Mouse (Mus musculus) 3134 (cell line): Measurements from ENCODE around the gene Gm11444.

Experiments
- DNase-seq: peaks from one replicate; pipeline ENCODE4 v3.0.0-alpha.2; 2011; ENCODE audit warnings: low spot score; ENCODE audit not compliant: insufficient read length; ENCODE audit errors: extremely low read depth

Gene Gm11444

GRCm38 (mm10) chr11:85864363-85864762 lies 14.2 kb upstream of the Gm11444 start:
- DNase-seq: no peak

- no peak for DNase-seq
Measured at GRCm38 (mm10) chr11:85857997-85858698, 8.0 kb upstream of the Gm11444 start.

- DNase-seq: no peak
Measured at GRCm38 (mm10) chr11:85850758-85851157, 625 bp upstream of the Gm11444 start.

GRCm38 (mm10) chr11:85849037-85849436 lies 1.1 kb downstream of the Gm11444 start:
- DNase-seq: peak; percentile 46

GRCm38 (mm10) chr11:85846509-85846908 lies 3.6 kb downstream of the Gm11444 start:
- DNase-seq: no peak

- no peak for DNase-seq
Measured at GRCm38 (mm10) chr11:85845921-85846320, 4.2 kb downstream of the Gm11444 start.

GRCm38 (mm10) chr11:85844971-85845370 lies 5.2 kb downstream of the Gm11444 start:
- no peak for DNase-seq

GRCm38 (mm10) chr11:85844144-85844965 lies 5.8 kb downstream of the Gm11444 start:
- DNase-seq: no peak

GRCm38 (mm10) chr11:85843347-85843692 lies 6.8 kb downstream of the Gm11444 start:
- no peak for DNase-seq

- DNase-seq: no peak
Measured at GRCm38 (mm10) chr11:85842596-85843346, 7.4 kb downstream of the Gm11444 start.

- no peak for DNase-seq
Measured at GRCm38 (mm10) chr11:85841980-85842379, 8.2 kb downstream of the Gm11444 start.

GRCm38 (mm10) chr11:85841211-85841681 lies 8.9 kb downstream of the Gm11444 start:
- DNase-seq: no peak

GRCm38 (mm10) chr11:85840803-85841145 lies 9.4 kb downstream of the Gm11444 start:
- no peak for DNase-seq

- DNase-seq: no peak
Measured at GRCm38 (mm10) chr11:85840031-85840802, 9.9 kb downstream of the Gm11444 start.

GRCm38 (mm10) chr11:85839258-85840030 lies 10.7 kb downstream of the Gm11444 start:
- DNase-seq: no peak

- no peak for DNase-seq
Measured at GRCm38 (mm10) chr11:85838424-85839257, 11.5 kb downstream of the Gm11444 start.

GRCm38 (mm10) chr11:85837648-85838423 lies 12.3 kb downstream of the Gm11444 start:
- no peak for DNase-seq

- no peak for DNase-seq
Measured at GRCm38 (mm10) chr11:85837291-85837647, 12.9 kb downstream of the Gm11444 start.
